Mouse (Mus musculus) kidney, adult 18-20 months (tissue): ENCODE results near the gene Tapbp.

Source experiments
- DNase-seq: peaks from one replicate; pipeline ENCODE4 v3.0.0; 2021

Gene Tapbp

GRCm38 (mm10) chr17:33972691-33973090, 57.0 kb downstream of the Tapbp start:
- no peak for DNase-seq

GRCm38 (mm10) chr17:33973572-33973971, 57.9 kb downstream of the Tapbp start:
- DNase-seq = no peak

DNA sequence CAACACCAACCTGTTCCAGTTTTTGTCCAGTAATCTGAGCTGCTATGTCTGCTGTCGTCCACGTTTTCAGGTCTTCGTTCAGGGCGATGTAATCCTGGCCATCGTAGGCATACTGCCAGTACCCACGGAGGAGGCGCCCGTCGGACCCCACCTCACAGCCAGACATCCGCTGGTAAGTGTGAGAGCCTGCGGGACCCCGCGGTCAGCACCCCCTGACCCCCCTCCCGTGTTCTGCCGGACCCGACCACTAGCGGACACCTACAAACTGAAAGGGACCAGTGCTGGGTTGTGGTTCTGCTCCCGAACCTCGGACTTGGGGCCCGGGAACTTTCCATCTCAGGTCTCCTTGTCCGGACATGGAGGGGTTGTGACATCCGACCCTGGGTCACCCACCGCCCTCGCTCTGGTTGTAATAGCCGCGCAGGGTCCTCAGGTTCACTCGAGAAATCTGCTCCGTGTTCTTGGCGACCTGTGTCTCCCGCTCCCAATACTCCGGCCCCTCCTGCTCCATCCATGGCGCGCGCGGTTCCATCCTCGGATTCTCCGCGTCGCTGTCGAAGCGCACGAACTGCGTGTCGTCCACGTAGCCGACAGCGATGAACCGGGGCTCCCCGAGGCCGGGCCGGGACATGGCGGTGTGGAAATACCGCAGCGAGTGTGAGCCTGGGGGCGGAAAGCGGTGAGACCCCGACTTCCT, 62.3 kb downstream of the Tapbp start:
- DNase-seq = no peak

DNA sequence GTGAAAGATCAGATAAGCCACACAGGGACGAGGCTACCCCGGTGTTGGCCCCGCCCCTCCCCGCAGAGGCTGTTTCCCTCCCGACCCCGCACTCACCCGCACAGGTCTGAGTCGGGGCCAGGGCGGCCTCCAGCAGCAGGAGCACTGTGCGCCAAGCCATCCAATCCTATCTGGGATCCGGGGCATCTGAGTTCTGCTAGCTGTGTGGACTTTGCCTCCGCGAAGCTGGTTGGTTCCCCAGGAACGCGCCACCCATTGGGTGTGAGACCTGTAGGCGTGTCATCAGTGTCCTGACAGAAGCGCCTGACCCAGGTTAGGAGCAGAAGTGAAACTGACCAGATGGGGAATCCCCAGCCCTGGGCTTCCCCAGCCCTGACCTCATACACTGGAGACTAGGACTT, 62.9 kb downstream of the Tapbp start:
- peak; percentile 91 for DNase-seq
